Mouse (Mus musculus) embryonic fibroblast, embryonic 13.5 days (primary cell): ENCODE measurements around the gene Scgb1c1. TPM values are rescaled to one million over a fixed set of nuclear protein-coding genes. Genes with fewer than 3 reads are reported as not detected.

Experiments used
- H3K27ac ChIP-seq: 2 replicates; pipeline ENCODE4 v1.5.1; 2012; ENCODE audit warnings: low read length, control low read depth, inconsistent platforms; ENCODE audit not compliant: insufficient read depth
- H3K4me1 ChIP-seq: 2 replicates; pipeline ENCODE4 v1.6.1; 2011; ENCODE audit warnings: low read length; ENCODE audit not compliant: control insufficient read depth, insufficient read depth
- H3K4me3 ChIP-seq: 2 replicates; pipeline ENCODE4 v1.5.1; 2011; ENCODE audit warnings: mild to moderate bottlenecking, control low read depth, low read length; ENCODE audit not compliant: insufficient read depth
- CTCF ChIP-seq: IDR thresholded peaks from 2 replicates; pipeline ENCODE4 v1.5.1; 2011; ENCODE audit warnings: mild to moderate bottlenecking, control low read depth, low read length, moderate library complexity, borderline replicate concordance; ENCODE audit not compliant: insufficient read depth
- POLR2A ChIP-seq: IDR thresholded peaks from 2 replicates; pipeline ENCODE4 v1.6.1; 2011; ENCODE audit warnings: low read depth, mild to moderate bottlenecking, control low read depth, low read length, moderate library complexity
- polyA plus RNA-seq: library from polyadenylated mRNA; stranded (reverse); fragments of >200 nt; gene quantifications from 2 replicates; pipeline ENCODE4 v1.2.4, GENCODE M21; 2011; ENCODE audit warnings: low read depth; ENCODE audit not compliant: missing spikeins, insufficient read length

Gene Scgb1c1
- polyA plus RNA-seq, 1 experiment: not detected

- TF ChIP-seq POLR2A (no peak), CTCF (no peak)
- Histone ChIP-seq H3K4me1 (no peaks in the 10 kb centered on the region), H3K27ac (no peak overlapping the region), H3K4me3 (no peak overlapping the region)
Observed at GRCm38 (mm10) chr7:140843806-140844205, 1.5 kb upstream of the Scgb1c1 start.

DNA sequence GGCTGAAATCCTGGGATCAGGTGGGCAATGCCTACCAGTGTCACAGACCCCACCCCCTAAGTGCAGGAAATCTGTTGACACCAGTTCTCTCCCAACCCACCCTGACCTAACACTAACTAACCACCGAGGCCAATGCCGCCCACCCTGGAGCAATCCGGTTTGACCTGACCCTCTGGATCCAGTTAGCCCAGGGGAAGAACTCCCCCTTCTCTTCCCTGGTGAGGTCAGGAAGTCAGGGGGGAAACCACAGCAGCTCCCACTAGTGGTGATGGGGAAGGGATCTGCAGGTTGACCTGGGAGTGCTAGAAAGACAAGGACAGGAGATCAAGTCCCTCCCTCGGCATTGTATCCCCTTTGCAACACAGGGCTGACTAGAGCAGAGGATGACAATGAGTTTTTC, 336 bp downstream of the Scgb1c1 start:
- Histone ChIP-seq H3K4me3 (no peak overlapping the region), H3K27ac (no peak overlapping the region), H3K4me1 (no peaks in the 10 kb centered on the region)
- TF ChIP-seq POLR2A (no peak), CTCF (no peak)

GRCm38 (mm10) chr7:140846676-140847075, 1.3 kb downstream of the Scgb1c1 start:
- no peak for TF ChIP-seq CTCF
- no peak for TF ChIP-seq POLR2A
- Histone ChIP-seq H3K4me1 (no peaks in the 10 kb centered on the region), H3K27ac (no peak overlapping the region), H3K4me3 (no peak overlapping the region)

DNA sequence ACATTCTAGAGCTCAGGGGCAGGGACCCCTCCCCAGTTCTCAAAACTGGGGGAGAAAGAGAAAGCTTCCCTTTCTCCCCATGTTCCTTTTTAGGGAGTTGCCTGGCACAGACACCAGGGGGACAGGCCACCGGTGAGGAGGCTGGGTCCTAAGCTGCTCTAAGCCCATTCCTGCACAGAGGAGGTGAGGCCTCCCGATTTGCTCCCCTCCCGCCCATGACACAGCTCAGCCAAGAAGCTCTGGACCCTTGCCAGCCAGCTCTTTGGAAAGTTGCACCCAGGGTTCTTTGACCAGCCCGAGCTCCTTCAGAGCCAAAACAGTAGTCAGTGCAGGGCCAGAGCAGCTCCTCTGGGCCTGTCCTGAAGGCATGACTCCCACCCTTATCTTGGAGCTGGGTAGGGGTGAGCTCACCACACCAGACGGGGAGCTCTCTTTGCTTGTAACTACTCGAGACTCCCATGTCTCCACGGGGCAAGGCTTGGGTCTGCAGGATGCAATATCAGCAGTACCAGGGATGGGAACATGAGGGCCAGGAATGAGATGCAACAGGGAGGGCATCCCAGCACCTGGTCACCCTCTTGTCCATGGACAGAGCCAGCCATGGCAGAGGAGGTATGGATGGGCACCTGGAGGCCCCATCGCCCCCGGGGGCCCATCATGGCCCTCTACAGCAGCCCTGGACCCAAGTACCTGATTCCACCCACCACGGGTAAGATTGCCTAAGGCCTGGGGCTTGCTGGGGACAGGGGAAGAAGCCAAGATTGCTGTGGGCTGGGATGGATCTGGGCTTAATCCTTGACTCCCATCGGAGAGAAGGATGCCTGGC, 2.6 kb downstream of the Scgb1c1 start, which contains the start of gene Odf3:
Gene Odf3, plus strand, starts transcription at position 51 of the 826 bp plus-strand sequence.
- TF ChIP-seq CTCF (no peak), POLR2A (no peak)
- no peaks in the 10 kb centered on the region for H3K4me1 ChIP-seq
- no peak within 1 kb of the TSS for H3K4me3 ChIP-seq
- H3K27ac ChIP-seq: no peak within 1 kb of the TSS

DNA sequence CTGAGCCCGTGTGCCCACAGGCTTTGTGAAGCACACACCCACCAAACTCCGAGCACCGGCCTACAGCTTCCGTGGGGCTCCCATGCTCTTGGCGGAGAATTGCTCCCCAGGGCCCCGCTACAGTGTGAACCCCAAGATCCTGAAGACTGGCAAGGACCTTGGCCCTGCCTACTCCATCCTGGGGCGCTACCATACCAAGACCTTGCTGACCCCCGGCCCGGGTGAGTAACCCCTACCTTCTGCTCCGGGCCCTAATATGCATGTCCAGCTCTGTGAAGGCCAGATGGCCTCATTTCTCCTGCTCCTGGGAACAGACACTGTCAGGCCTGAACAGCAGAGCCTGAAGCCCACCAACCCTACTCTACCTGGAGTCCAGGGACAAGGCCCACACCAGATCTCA, 3.2 kb downstream of the Scgb1c1 start:
- no peak overlapping the region for H3K27ac ChIP-seq
- no peaks in the 10 kb centered on the region for H3K4me1 ChIP-seq
- no peak overlapping the region for H3K4me3 ChIP-seq
- TF ChIP-seq CTCF: no peak

- Histone ChIP-seq H3K4me1 (no peaks in the 10 kb centered on the region), H3K4me3 (no peak overlapping the region), H3K27ac (no peak overlapping the region)
- no peak for TF ChIP-seq CTCF
- no peak; the same call in 1 of the 2 replicates for TF ChIP-seq POLR2A
Observed at GRCm38 (mm10) chr7:140851916-140852315, 6.6 kb downstream of the Scgb1c1 start.

- no peak for TF ChIP-seq CTCF
- TF ChIP-seq POLR2A: no peak
- Histone ChIP-seq H3K4me1 (no peaks in the 10 kb centered on the region), H3K4me3 (no peak overlapping the region), H3K27ac (no peak overlapping the region)
Observed at GRCm38 (mm10) chr7:140853386-140853785, 8.0 kb downstream of the Scgb1c1 start.

DNA sequence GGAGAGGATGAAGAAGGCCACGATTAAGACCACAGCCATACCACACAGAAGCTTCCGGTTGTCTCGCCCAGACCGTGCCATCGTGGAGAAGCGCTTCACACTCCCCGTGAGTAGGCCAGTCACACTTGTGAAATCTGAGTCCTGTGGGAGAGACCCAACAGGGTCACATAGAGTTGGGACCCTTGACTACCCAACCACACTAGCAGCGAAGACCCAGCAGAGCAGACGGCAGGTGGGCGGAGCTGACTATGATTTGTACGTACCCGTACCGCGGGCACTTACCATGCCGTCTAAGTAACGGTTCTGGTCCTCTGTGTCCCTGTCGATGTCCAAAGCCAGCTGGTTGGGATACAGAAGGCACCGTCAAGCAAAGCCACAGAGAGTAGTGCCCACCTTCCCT, 9.1 kb downstream of the Scgb1c1 start:
- Histone ChIP-seq H3K4me3 (no peak overlapping the region), H3K27ac (no peak overlapping the region), H3K4me1 (0 out of 2 replicates have a peak, but pooled peaks cover 4% of the 10 kb centered on the region)
- TF ChIP-seq CTCF: no peak
- no peak for TF ChIP-seq POLR2A

- TF ChIP-seq POLR2A: peak; percentile 31; the same call in 1 of the 2 replicates
- TF ChIP-seq CTCF: no peak
- Histone ChIP-seq H3K4me3 (peak overlapping the region; percentile 80), H3K4me1 (0 out of 2 replicates have a peak, but pooled peaks cover 4% of the 10 kb centered on the region), H3K27ac (peak overlapping the region; percentile 78; the same call in 1 of the 2 replicates)
Observed at GRCm38 (mm10) chr7:140855181-140855580, 9.8 kb downstream of the Scgb1c1 start.
